Mouse (Mus musculus) lung, postnatal 0 days (tissue): ENCODE results near the gene Agap3.

Experiments
- CTCF ChIP-seq: IDR thresholded peaks from 2 replicates; pipeline ENCODE4 v1.5.1; 2016; ENCODE audit warnings: antibody characterized with exemption, mild to moderate bottlenecking
- EP300 ChIP-seq: IDR thresholded peaks from 2 replicates; pipeline ENCODE4 v1.6.1; 2016; ENCODE audit warnings: antibody characterized with exemption, mild to moderate bottlenecking, control low read depth

- TF ChIP-seq CTCF (no peak), EP300 (no peak)
Observed at GRCm38 (mm10) chr5:24433993-24434392, 18.0 kb upstream of the Agap3 start.
